Mouse (Mus musculus) kidney, adult 2 months (tissue): ENCODE measurements around the gene Nxpe4.

Experiments
- CTCF ChIP-seq: fragments of 200-500 bp; conservative IDR thresholded peaks from 2 replicates; pipeline ENCODE4 v1.5.1; 2011; ENCODE audit warnings: low read depth, mild to moderate bottlenecking, control low read depth, low read length, moderate library complexity, mixed read lengths; ENCODE audit not compliant: insufficient read depth, insufficient read length
- POLR2A ChIP-seq: fragments of 200-500 bp; IDR thresholded peaks from one replicate; pipeline ENCODE4 v1.6.1; 2011; ENCODE audit warnings: low read depth, low read length, control low read depth

- TF ChIP-seq CTCF (no peak), POLR2A (no peak)
Observed at GRCm38 (mm10) chr9:48329597-48329996, 167.8 kb downstream of the Nxpe4 start.
